Mouse (Mus musculus) liver, embryonic 12.5 days (tissue): ENCODE measurements around the gene Olfr1417. TPM values are rescaled to one million over a fixed set of nuclear protein-coding genes. Genes with fewer than 3 reads are reported as not detected.

Experiments
- polyA plus RNA-seq: library from polyadenylated mRNA; unstranded; fragments of >200 nt; fragmentation: Nextera tagmentation; extraction: Ambion mirVana; gene quantifications from 2 replicates; pipeline ENCODE4 v1.2.1, GENCODE M21; 2016

The Olfr1417 gene
- polyA plus RNA-seq, 1 experiment from 2014 or later: not detected

Other genes starting within 250 kb of the Olfr1417 start
- 2.4 and 2.7 TPM in 2 replicates for gene Ms4a6d, start 234.4 kb downstream of the Olfr1417 start, polyA plus RNA-seq
- gene Ms4a2, start 215.5 kb downstream of the Olfr1417 start, polyA plus RNA-seq: 0.20 and 0.52 TPM in 2 replicates
- 4.5 and 6.4 TPM in 2 replicates for gene Ms4a3, start 198.4 kb downstream of the Olfr1417 start, polyA plus RNA-seq
- 0.55 and 0.63 TPM in 2 replicates for gene Oosp2, start 178.7 kb downstream of the Olfr1417 start, polyA plus RNA-seq
- gene Oosp1, start 148.1 kb downstream of the Olfr1417 start, polyA plus RNA-seq: not detected in 2 replicates
- gene Oosp3, start 142.2 kb downstream of the Olfr1417 start, polyA plus RNA-seq: not detected in 2 replicates
- gene Gif, start 91.7 kb downstream of the Olfr1417 start, polyA plus RNA-seq: not detected in 2 replicates
- gene Mrpl16, start 68.8 kb downstream of the Olfr1417 start, polyA plus RNA-seq: 54.5 and 62.6 TPM in 2 replicates
- 2.5 TPM in 2 replicates for gene Stx3, start 19.8 kb downstream of the Olfr1417 start, polyA plus RNA-seq
- gene Olfr1418, start 21.8 kb upstream of the Olfr1417 start, polyA plus RNA-seq: not detected in 2 replicates
- not detected in 2 replicates for gene Olfr1419, start 35.9 kb upstream of the Olfr1417 start, polyA plus RNA-seq
- not detected in 2 replicates for gene Olfr1420, start 47.3 kb upstream of the Olfr1417 start, polyA plus RNA-seq
- 10.7 and 11.1 TPM in 2 replicates for gene Patl1, start 73.2 kb upstream of the Olfr1417 start, polyA plus RNA-seq
- 2.8 and 3.0 TPM in 2 replicates for gene Osbp, start 126.7 kb upstream of the Olfr1417 start, polyA plus RNA-seq
- gene Olfr1423, start 202.1 kb upstream of the Olfr1417 start, polyA plus RNA-seq: 0.02 TPM in 1 of 2 replicates, not detected in the other
- not detected in 2 replicates for gene Olfr1424, start 223.5 kb upstream of the Olfr1417 start, polyA plus RNA-seq
- not detected in 2 replicates for gene Olfr1425, start 238.5 kb upstream of the Olfr1417 start, polyA plus RNA-seq